Mouse (Mus musculus) liver, postnatal 0 days (tissue): ENCODE measurements at regions not wholly inside any gene's neighbourhood (a gene's known extent, or its start where the extent isn't known, plus 50 kb on each side); places are given as distances from the start of the nearest gene placed in this dataset.

ENCODE experiments used
- CTCF ChIP-seq: sonication (generic); IDR thresholded peaks from 2 replicates; pipeline ENCODE4 v1.5.1; 2016; ENCODE audit warnings: antibody characterized with exemption, low read depth
- EP300 ChIP-seq: IDR thresholded peaks from 2 replicates; pipeline ENCODE4 v1.6.1; 2016; ENCODE audit warnings: antibody characterized with exemption, low read depth, mild to moderate bottlenecking

DNA sequence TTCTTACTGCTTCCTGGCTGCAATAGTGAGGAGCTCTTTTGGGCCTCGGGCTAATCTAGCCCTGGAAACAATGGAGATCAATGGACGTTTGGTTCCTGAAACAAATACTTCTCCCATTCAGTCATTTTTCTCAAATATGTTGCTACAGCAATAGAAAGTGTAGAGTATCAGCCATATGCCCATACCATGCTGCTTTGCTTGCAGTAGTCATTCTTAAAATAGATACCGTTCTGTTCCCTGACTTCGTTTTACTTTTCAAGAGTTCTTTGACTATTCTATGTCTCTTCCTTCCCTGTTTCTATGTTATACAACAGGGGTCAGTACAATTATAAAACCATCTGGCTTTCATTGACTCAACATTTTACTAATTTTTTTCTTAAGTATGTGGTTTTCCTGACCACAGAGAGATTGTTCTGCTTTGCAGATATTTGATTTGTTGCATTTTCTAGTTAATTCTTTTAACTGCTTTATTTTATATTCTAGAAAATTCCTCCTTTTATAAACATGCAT lies 275.2 kb upstream of the Xrcc4 start:
- no peak for TF ChIP-seq CTCF
- TF ChIP-seq EP300: no peak
